Mouse (Mus musculus) ES-E14 (cell line): Measurements from ENCODE around the gene Itga3. TPM values are rescaled to one million over a fixed set of nuclear protein-coding genes. Genes with fewer than 3 reads are reported as not detected.

Experiments used
- DNase-seq: peaks from one replicate; pipeline ENCODE4 v3.0.0-alpha.2; 2013; ENCODE audit warnings: low read depth, low spot score
- H3K27ac ChIP-seq: 2 replicates; pipeline ENCODE4 v1.5.1; 2012; ENCODE audit warnings: low read depth, mild to moderate bottlenecking, low read length, moderate library complexity, mixed read lengths; ENCODE audit not compliant: poor library complexity, insufficient read depth, severe bottlenecking
- H3K36me3 ChIP-seq: 2 replicates; pipeline ENCODE4 v1.6.1; 2012; ENCODE audit warnings: mild to moderate bottlenecking, low read length, moderate library complexity, mixed read lengths; ENCODE audit not compliant: control insufficient read depth, poor library complexity, insufficient read depth, severe bottlenecking
- H3K4me1 ChIP-seq, 2 experiments: fragments of 150-350 bp in 1 of 2; sonication (generic) in 1 of 2; 2 replicates each; pipeline ENCODE4 v1.6.1; 2012; ENCODE audit warnings: low read length in 2 of 2, mild to moderate bottlenecking in 1 of 2, mixed read lengths in 1 of 2; ENCODE audit not compliant: control insufficient read depth in 2 of 2, insufficient read depth in 2 of 2, poor library complexity in 1 of 2
- H3K4me3 ChIP-seq, 2 experiments: fragments of 150-350 bp in 1 of 2; sonication (generic) in 1 of 2; 2 replicates each; pipeline ENCODE4 v1.5.1; 2012; ENCODE audit warnings: low read length in 2 of 2, low read depth in 1 of 2, mild to moderate bottlenecking in 1 of 2, mixed read lengths in 1 of 2; ENCODE audit not compliant: insufficient read depth in 1 of 2, poor library complexity in 1 of 2, severe bottlenecking in 1 of 2
- H3K9ac ChIP-seq: 2 replicates; pipeline ENCODE4 v1.6.1; 2012; ENCODE audit warnings: low read depth, mild to moderate bottlenecking, low read length, mixed read lengths; ENCODE audit not compliant: poor library complexity, insufficient read depth, severe bottlenecking
- H3K9me3 ChIP-seq: fragments of 150-350 bp; sonication (generic); 2 replicates; pipeline ENCODE4 v1.6.1; 2012; ENCODE audit warnings: low read depth, mild to moderate bottlenecking, low read length; ENCODE audit not compliant: control insufficient read depth, insufficient read depth
- CHD2 ChIP-seq: IDR thresholded peaks from 2 replicates; pipeline ENCODE4 v1.6.1; 2014; ENCODE audit warnings: mild to moderate bottlenecking, low read depth, low read length, inconsistent platforms
- HCFC1 ChIP-seq: IDR thresholded peaks from 2 replicates; pipeline ENCODE4 v1.6.1; 2012; ENCODE audit warnings: low read length, inconsistent platforms, borderline replicate concordance; ENCODE audit not compliant: insufficient read depth
- MAFK ChIP-seq: IDR thresholded peaks from 2 replicates; pipeline ENCODE4 v1.6.1; 2014; ENCODE audit warnings: mild to moderate bottlenecking, low read depth, low read length, inconsistent platforms; ENCODE audit not compliant: insufficient read depth
- ZC3H11A ChIP-seq: IDR thresholded peaks from 2 replicates; pipeline ENCODE4 v1.6.1; 2012; ENCODE audit warnings: low read depth, mild to moderate bottlenecking, inconsistent platforms, low read length, borderline replicate concordance
- ZNF384 ChIP-seq: IDR thresholded peaks from 2 replicates; pipeline ENCODE4 v1.6.1; 2012; ENCODE audit warnings: low read depth, low read length, inconsistent platforms
- in situ Hi-C, 2 experiments: fragments of 600-800 bp; cut with MboI; formaldehyde crosslinking; loops; one replicate each; pipeline ENCODE4 v1.15.1; 2025; ENCODE audit warnings: low sequenced_read_pairs in 2 of 2, inconsistent platforms in 1 of 2; ENCODE audit not compliant: unreplicated experiment in 2 of 2
- total RNA-seq: library from RNA; depleted of rRNA; stranded (reverse); fragments of 300-350 nt; gene quantifications from 2 replicates; pipeline ENCODE4 v1.2.3, GENCODE M21; 2012; rRNA removed

Gene Itga3
- 189 and 246 TPM in 2 replicates for total RNA-seq

GRCm38 (mm10) chr11:95076536-95077111 lies at the start of gene Itga3:
Gene Itga3, minus strand, starts transcription at chr11:95076801.
- Histone ChIP-seq H3K36me3 (no peaks in the 10 kb centered on the region), H3K4me3 (peak within 1 kb of the TSS; percentile 72 to 85), H3K9ac (peak within 1 kb of the TSS; percentile 65), H3K4me1 (peaks cover 11 to 34% of the 10 kb centered on the region in 2 experiments; a peak in 3 of 4 replicates), H3K27ac (no peak within 1 kb of the TSS), H3K9me3 (no peaks in the 10 kb centered on the region)
- in situ Hi-C loops = no loop called here
- DNase-seq = peak; percentile 87
- TF ChIP-seq MAFK (no peak), ZC3H11A (no peak), CHD2 (no peak), HCFC1 (no peak; the same call in 1 of the 2 replicates), ZNF384 (no peak)

- Histone ChIP-seq H3K4me3 (no peak overlapping the region), H3K4me1 (peaks cover 3 to 21% of the 10 kb centered on the region in 2 experiments; a peak in 1 of 4 replicates), H3K9me3 (no peaks in the 10 kb centered on the region), H3K27ac (no peak overlapping the region), H3K9ac (no peak overlapping the region), H3K36me3 (no peaks in the 10 kb centered on the region)
- TF ChIP-seq HCFC1 (no peak), ZNF384 (no peak), CHD2 (no peak), MAFK (no peak), ZC3H11A (no peak)
- in situ Hi-C loops = no loop called here
- no peak for DNase-seq
Observed at GRCm38 (mm10) chr11:95125366-95125948, 48.9 kb upstream of the Itga3 start.

- Histone ChIP-seq H3K27ac (no peak overlapping the region), H3K4me3 (no peak overlapping the region), H3K4me1 (peaks cover 3 to 24% of the 10 kb centered on the region in 2 experiments; a peak in 1 of 4 replicates), H3K36me3 (no peaks in the 10 kb centered on the region), H3K9ac (no peak overlapping the region), H3K9me3 (no peaks in the 10 kb centered on the region)
- in situ Hi-C loops = loop anchor here in 1 of 2 experiments (25.0 kb wide), 1 partner anchor 390 kb away; the partner anchor contains the start of gene Nxph3
- TF ChIP-seq ZC3H11A (no peak), CHD2 (no peak), HCFC1 (no peak), ZNF384 (no peak), MAFK (no peak)
- no peak for DNase-seq
Observed at GRCm38 (mm10) chr11:95122100-95122489, 45.5 kb upstream of the Itga3 start.

- TF ChIP-seq CHD2 (no peak), ZNF384 (no peak), MAFK (no peak), ZC3H11A (no peak), HCFC1 (no peak)
- peaks cover 3 to 19% of the 10 kb centered on the region in 2 experiments; a peak in 1 of 4 replicates for H3K4me1 ChIP-seq
- in situ Hi-C loops = loop anchor here in 1 of 2 experiments (25.0 kb wide), 1 partner anchor 391 kb away; the partner anchor contains the start of gene Nxph3
- peak overlapping the region in 1 of 2 experiments; percentile 56; a peak in 2 of 4 replicates for H3K4me3 ChIP-seq
- no peaks in the 10 kb centered on the region for H3K36me3 ChIP-seq
- DNase-seq = no peak
- no peaks in the 10 kb centered on the region for H3K9me3 ChIP-seq
- H3K27ac ChIP-seq = no peak overlapping the region
- H3K9ac ChIP-seq = 0 out of 2 replicates have a peak overlapping the region, but pooled peaks have one; percentile 26
Observed at GRCm38 (mm10) chr11:95121161-95122099, 44.8 kb upstream of the Itga3 start.
